Mouse (Mus musculus): Measurements from ENCODE around the gene Nek5.

DNA sequence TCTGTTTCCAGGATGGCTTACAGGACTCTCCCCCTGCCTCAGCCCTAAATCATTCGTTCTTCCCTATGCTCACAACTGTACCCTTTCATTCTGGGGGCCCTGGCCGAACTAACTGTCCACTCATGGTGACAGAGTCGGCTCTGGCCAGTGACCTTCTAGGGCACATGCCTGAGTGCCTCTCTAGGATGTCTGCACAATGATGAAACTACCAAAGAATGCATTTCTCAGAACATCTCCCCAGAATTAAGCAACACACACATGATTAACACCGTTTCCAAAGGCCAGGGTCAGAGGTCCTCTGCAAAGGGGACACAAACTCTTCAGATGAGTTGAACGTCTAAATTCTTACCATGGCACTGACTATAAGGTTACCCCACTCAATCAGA lies 9.9 kb upstream of the Nek5 start:
- TF ChIP-seq CTCF (IDR thresholded peaks at IDR 0.05; ENCODE audit: low read depth, low read length) = no peak
- TF ChIP-seq POLR2A (IDR thresholded peaks at IDR 0.05; ENCODE audit: extremely low read depth, insufficient read depth, low read length) = no peak
